Mouse (Mus musculus) megakaryocyte-erythroid progenitor cell, adult 5 weeks (primary cell): ENCODE measurements around the gene Gm49394. TPM values are rescaled to one million over a fixed set of nuclear protein-coding genes. Genes with fewer than 3 reads are reported as not detected.

Source experiments
- polyA plus RNA-seq: library from polyadenylated mRNA; stranded (reverse); fragments of >175 nt; gene quantifications from 2 replicates; pipeline ENCODE4 v1.2.3, GENCODE M21; 2012

The Gm49394 gene
- not detected in 2 replicates for polyA plus RNA-seq

GRCm38 (mm10) chr7:142669751-142670625, at the start of gene Gm49394:
Gene Gm49394, minus strand, starts transcription at chr7:142669942.

GRCm38 (mm10) chr7:142666659-142667058, 3.1 kb downstream of the Gm49394 start, which contains the start of gene Igf2:
Gene Igf2, minus strand, starts transcription at chr7:142666816.

Other genes starting within 250 kb of the Gm49394 start
- gene Syt8, start 235.1 kb downstream of the Gm49394 start, polyA plus RNA-seq: not detected in 2 replicates
- 3.8 and 4.9 TPM in 2 replicates for gene Tnni2, start 228.1 kb downstream of the Gm49394 start, polyA plus RNA-seq
- 82.2 and 95.3 TPM in 2 replicates for gene Lsp1, start 209.1 kb downstream of the Gm49394 start, polyA plus RNA-seq
- gene Tnnt3, start 171.1 kb downstream of the Gm49394 start, polyA plus RNA-seq: 0.41 and 1.3 TPM in 2 replicates
- gene Mrpl23, start 137.3 kb downstream of the Gm49394 start, polyA plus RNA-seq: 11.7 and 15.7 TPM in 2 replicates
- 0.04 and 0.17 TPM in 2 replicates for gene Igf2, start 3.1 kb downstream of the Gm49394 start, polyA plus RNA-seq
- not detected in 2 replicates for gene Ins2, start 73.4 kb upstream of the Gm49394 start, polyA plus RNA-seq